Mouse (Mus musculus): ENCODE data around the gene Mylk4. TPM values are rescaled to one million over a fixed set of nuclear protein-coding genes. Genes with fewer than 3 reads are reported as not detected.

The Mylk4 gene
- polyA plus RNA-seq, 2 experiments, result 0.01 to 0.08 TPM

DNA sequence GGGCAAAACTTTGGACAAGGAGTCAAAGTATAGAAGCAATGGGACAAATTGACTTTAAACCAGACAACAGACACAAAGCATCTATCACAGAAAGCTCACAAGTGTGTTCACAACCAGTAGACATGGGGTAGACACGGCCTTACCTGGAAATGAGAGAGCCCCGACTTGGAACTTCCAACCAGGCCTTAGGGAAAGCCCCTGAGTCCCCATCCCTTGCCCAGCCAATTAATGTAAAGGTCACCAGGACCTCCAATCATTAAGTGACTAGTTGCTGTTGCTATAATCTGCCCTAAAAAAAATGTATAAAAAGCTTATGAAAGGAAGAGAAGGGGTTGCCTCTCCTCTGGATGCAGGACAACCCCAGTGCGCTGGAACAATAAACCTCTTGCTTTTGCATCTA lies 93.5 kb downstream of the Mylk4 start:
- Histone ChIP-seq H3K4me3 (ENCODE audit: insufficient read depth in 1 of 2, low read depth in 2 of 2, low read length in 2 of 2) (no peak overlapping the region), H3K4me2 (ENCODE audit: low read depth) (no peak overlapping the region), H3K4me1 (replicated peaks; ENCODE audit: control insufficient read depth in 2 of 2, insufficient read depth in 2 of 2, low read length in 1 of 2) (no peaks in the 10 kb centered on the region), H3K27ac (no peak overlapping the region), H3K27me3 (ENCODE audit: control insufficient read depth, insufficient read depth, low read length) (no peaks in the 10 kb centered on the region), H3K9ac (replicated peaks) (no peak overlapping the region), H3K36me3 (replicated peaks; ENCODE audit: control insufficient read depth, insufficient read depth, low read depth) (no peaks in the 10 kb centered on the region), H3K9me3 (ENCODE audit: control insufficient read depth, low read length) (no peaks in the 10 kb centered on the region)
- ATAC-seq (ENCODE audit: insufficient read depth) (no peak), DNase-seq (ENCODE audit: low read depth in 3 of 3, low spot score in 3 of 3) (no peak)
- WGBS (ENCODE audit: insufficient replicate concordance), result 52% methylated on average over 3 of the region's 3 CpGs
- no peak for TF ChIP-seq EP300 (IDR thresholded peaks at IDR 0.05; ENCODE audit: low read depth)
- no peak for TF ChIP-seq CTCF (IDR thresholded peaks at IDR 0.05; ENCODE audit: low read depth)

DNA sequence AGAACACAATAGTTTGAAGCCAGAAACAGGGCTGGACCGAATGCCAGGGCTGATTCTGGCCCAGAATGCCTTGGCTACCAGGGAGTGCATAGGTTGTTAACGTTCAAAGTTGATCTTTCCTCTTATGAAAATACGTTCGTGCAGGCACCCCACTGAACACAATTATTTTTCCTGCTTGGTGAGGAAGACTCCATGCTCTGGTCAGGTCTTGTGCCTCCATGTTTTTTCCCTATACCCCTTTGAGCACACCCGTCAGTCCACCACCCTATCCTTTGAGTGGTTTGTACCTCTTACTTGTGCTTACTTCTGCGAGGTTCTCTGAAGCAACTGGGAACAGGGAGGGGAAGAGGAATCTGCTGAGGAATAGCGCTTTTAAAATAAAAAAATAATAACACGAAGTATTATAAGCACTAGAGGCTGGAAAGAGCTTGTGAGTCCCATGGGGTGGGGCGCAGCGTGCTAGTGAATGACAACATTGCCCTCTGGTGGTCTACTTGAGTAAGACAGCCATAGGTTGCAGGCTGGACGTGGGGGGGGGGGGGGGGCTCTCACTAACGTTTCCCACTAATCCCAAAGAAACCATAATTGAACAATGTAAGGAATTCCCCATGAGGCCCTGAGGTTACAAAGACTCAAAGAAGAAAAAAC lies 102.8 kb downstream of the Mylk4 start:
- Histone ChIP-seq H3K4me3 (ENCODE audit: insufficient read depth in 1 of 2, low read depth in 2 of 2, low read length in 2 of 2) (no peak overlapping the region), H3K9ac (replicated peaks) (no peak overlapping the region), H3K4me1 (replicated peaks; ENCODE audit: control insufficient read depth in 2 of 2, insufficient read depth in 2 of 2, low read length in 1 of 2) (no peaks in the 10 kb centered on the region), H3K36me3 (replicated peaks; ENCODE audit: control insufficient read depth, insufficient read depth, low read depth) (no peaks in the 10 kb centered on the region), H3K27me3 (ENCODE audit: control insufficient read depth, insufficient read depth, low read length) (no peaks in the 10 kb centered on the region), H3K9me3 (ENCODE audit: control insufficient read depth, low read length) (no peaks in the 10 kb centered on the region), H3K4me2 (ENCODE audit: low read depth) (no peak overlapping the region), H3K27ac (no peak overlapping the region)
- no peak for ATAC-seq (ENCODE audit: insufficient read depth)
- peak in 2 of 3 experiments; percentile 12 to 22 for DNase-seq (ENCODE audit: low read depth in 3 of 3, low spot score in 3 of 3)
- TF ChIP-seq CTCF (IDR thresholded peaks at IDR 0.05; ENCODE audit: low read depth) (peak; percentile 71), EP300 (IDR thresholded peaks at IDR 0.05; ENCODE audit: low read depth) (no peak)
- WGBS (ENCODE audit: insufficient replicate concordance), result 28% methylated on average over 12 of the region's 12 CpGs

DNA sequence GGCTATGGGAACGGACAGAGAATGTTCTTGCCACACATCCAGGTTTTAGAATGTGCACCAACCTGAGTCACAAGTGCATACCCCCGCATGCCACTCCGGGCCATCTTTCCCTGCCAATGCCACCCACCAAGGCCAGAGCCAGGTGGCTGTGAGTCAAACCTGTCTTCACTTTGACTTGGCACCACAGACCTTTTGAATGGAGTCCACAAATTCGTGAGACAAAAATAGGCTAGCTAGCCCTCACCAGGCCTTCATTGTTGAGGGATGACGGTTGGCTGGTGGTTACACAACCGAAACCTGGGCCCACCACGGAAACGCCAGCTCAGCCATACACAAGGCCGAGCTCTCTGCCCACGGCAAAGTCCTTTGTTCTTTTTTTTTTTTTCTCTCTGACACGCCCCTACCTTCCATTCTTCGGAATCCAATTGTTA lies 103.6 kb downstream of the Mylk4 start:
- 60% methylated on average over 12 of the region's 12 CpGs for WGBS (ENCODE audit: insufficient replicate concordance)
- H3K27me3 ChIP-seq (ENCODE audit: control insufficient read depth, insufficient read depth, low read length), result no peaks in the 10 kb centered on the region
- H3K36me3 ChIP-seq (replicated peaks; ENCODE audit: control insufficient read depth, insufficient read depth, low read depth), result no peaks in the 10 kb centered on the region
- no peak overlapping the region for H3K27ac ChIP-seq
- no peak for DNase-seq (ENCODE audit: low read depth in 3 of 3, low spot score in 3 of 3)
- H3K4me3 ChIP-seq (ENCODE audit: insufficient read depth in 1 of 2, low read depth in 2 of 2, low read length in 2 of 2), result no peak overlapping the region
- no peak for ATAC-seq (ENCODE audit: insufficient read depth)
- H3K9me3 ChIP-seq (ENCODE audit: control insufficient read depth, low read length), result no peaks in the 10 kb centered on the region
- TF ChIP-seq CTCF (IDR thresholded peaks at IDR 0.05; ENCODE audit: low read depth) (no peak), EP300 (IDR thresholded peaks at IDR 0.05; ENCODE audit: low read depth) (no peak)
- H3K4me1 ChIP-seq (replicated peaks; ENCODE audit: control insufficient read depth in 2 of 2, insufficient read depth in 2 of 2, low read length in 1 of 2), result no peaks in the 10 kb centered on the region
- H3K9ac ChIP-seq (replicated peaks), result no peak overlapping the region
- no peak overlapping the region for H3K4me2 ChIP-seq (ENCODE audit: low read depth)

DNA sequence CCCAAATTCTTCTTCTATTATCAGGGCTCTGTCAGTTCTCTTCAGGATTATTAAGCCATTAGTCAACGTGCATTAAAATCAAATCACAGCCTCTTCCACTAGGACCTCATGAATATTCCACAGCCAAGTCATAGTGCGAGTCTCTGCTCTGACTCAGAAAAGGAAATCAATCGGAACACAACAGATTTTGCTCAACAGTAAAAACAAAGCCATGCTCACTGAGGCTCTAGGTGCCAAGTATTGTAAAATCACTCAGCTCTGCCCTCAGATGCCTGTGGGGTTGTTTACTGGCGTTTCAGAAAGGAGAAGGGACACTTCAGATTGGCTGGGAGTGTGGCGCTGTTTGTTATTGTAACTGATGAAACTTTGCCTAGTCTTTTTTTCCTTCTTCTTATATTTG lies 104.8 kb downstream of the Mylk4 start:
- H3K9ac ChIP-seq (replicated peaks), result no peak overlapping the region
- no peaks in the 10 kb centered on the region for H3K9me3 ChIP-seq (ENCODE audit: control insufficient read depth, low read length)
- H3K27me3 ChIP-seq (ENCODE audit: control insufficient read depth, insufficient read depth, low read length), result no peaks in the 10 kb centered on the region
- TF ChIP-seq EP300 (IDR thresholded peaks at IDR 0.05; ENCODE audit: low read depth) (no peak), CTCF (IDR thresholded peaks at IDR 0.05; ENCODE audit: low read depth) (no peak)
- ATAC-seq (ENCODE audit: insufficient read depth) (no peak), DNase-seq (ENCODE audit: low read depth in 3 of 3, low spot score in 3 of 3) (no peak)
- H3K36me3 ChIP-seq (replicated peaks; ENCODE audit: control insufficient read depth, insufficient read depth, low read depth), result no peaks in the 10 kb centered on the region
- H3K4me2 ChIP-seq (ENCODE audit: low read depth), result no peak overlapping the region
- H3K27ac ChIP-seq, result no peak overlapping the region
- no peaks in the 10 kb centered on the region for H3K4me1 ChIP-seq (replicated peaks; ENCODE audit: control insufficient read depth in 2 of 2, insufficient read depth in 2 of 2, low read length in 1 of 2)
- 48% methylated on average over 5 of the region's 5 CpGs for WGBS (ENCODE audit: insufficient replicate concordance)
- H3K4me3 ChIP-seq (ENCODE audit: insufficient read depth in 1 of 2, low read depth in 2 of 2, low read length in 2 of 2), result no peak overlapping the region

DNA sequence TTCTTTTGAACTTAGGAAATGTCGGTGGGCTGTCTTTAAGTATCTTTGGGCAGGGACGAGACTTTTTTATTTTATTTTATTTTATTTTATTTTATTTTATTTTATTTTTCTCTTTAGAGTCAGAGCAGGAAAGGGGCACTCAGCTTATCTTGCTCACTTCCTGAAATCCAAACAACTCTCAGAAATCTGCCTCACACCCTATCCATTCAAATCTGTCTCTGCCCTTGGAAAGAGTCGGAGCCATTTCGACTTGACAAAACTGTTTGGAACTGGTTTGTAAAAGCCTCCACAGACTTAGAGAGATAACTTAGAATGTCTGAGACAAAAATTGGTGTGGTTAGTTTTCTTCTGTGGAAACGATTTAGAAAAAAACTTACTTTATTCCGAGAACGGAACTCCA lies 113.0 kb downstream of the Mylk4 start:
- Histone ChIP-seq H3K9ac (replicated peaks) (no peak overlapping the region), H3K4me1 (replicated peaks; ENCODE audit: control insufficient read depth in 2 of 2, insufficient read depth in 2 of 2, low read length in 1 of 2) (no peaks in the 10 kb centered on the region; a peak in 1 of 4 replicates), H3K4me2 (ENCODE audit: low read depth) (no peak overlapping the region), H3K36me3 (replicated peaks; ENCODE audit: control insufficient read depth, insufficient read depth, low read depth) (no peaks in the 10 kb centered on the region), H3K4me3 (ENCODE audit: insufficient read depth in 1 of 2, low read depth in 2 of 2, low read length in 2 of 2) (no peak overlapping the region), H3K27me3 (ENCODE audit: control insufficient read depth, insufficient read depth, low read length) (no peaks in the 10 kb centered on the region), H3K27ac (no peak overlapping the region), H3K9me3 (ENCODE audit: control insufficient read depth, low read length) (no peaks in the 10 kb centered on the region)
- ATAC-seq (ENCODE audit: insufficient read depth) (no peak), DNase-seq (ENCODE audit: low read depth in 3 of 3, low spot score in 3 of 3) (no peak)
- TF ChIP-seq CTCF (IDR thresholded peaks at IDR 0.05; ENCODE audit: low read depth) (no peak), EP300 (IDR thresholded peaks at IDR 0.05; ENCODE audit: low read depth) (no peak)
- WGBS (ENCODE audit: insufficient replicate concordance), result 38% methylated on average over 7 of the region's 7 CpGs
